Mouse (Mus musculus) ES-E14 (cell line): ENCODE measurements around the gene Slmap.

Experiments
- CHD2 ChIP-seq: IDR thresholded peaks from 2 replicates; pipeline ENCODE4 v1.6.1; 2014; ENCODE audit warnings: mild to moderate bottlenecking, low read depth, low read length, inconsistent platforms
- HCFC1 ChIP-seq: IDR thresholded peaks from 2 replicates; pipeline ENCODE4 v1.6.1; 2012; ENCODE audit warnings: low read length, inconsistent platforms, borderline replicate concordance; ENCODE audit not compliant: insufficient read depth
- MAFK ChIP-seq: IDR thresholded peaks from 2 replicates; pipeline ENCODE4 v1.6.1; 2014; ENCODE audit warnings: mild to moderate bottlenecking, low read depth, low read length, inconsistent platforms; ENCODE audit not compliant: insufficient read depth

GRCm38 (mm10) chr14:26476391-26476790 is 58.3 kb downstream of the Slmap start:
- no peak for TF ChIP-seq CHD2
- no peak for TF ChIP-seq HCFC1
- TF ChIP-seq MAFK, result no peak
